Mouse (Mus musculus) thymus, adult 2 months (tissue): ENCODE results near the gene Hspg2.

ENCODE experiments used
- CTCF ChIP-seq: fragments of 200-500 bp; IDR thresholded peaks from 2 replicates; pipeline ENCODE4 v1.5.1; 2012; ENCODE audit warnings: mild to moderate bottlenecking, control low read depth, low read length, moderate library complexity, borderline replicate concordance; ENCODE audit not compliant: control insufficient read depth, poor library complexity, insufficient read depth; ENCODE audit errors: extremely low read depth
- POLR2A ChIP-seq: fragments of 200-500 bp; IDR thresholded peaks from 2 replicates; pipeline ENCODE4 v1.6.1; 2012; ENCODE audit warnings: mild to moderate bottlenecking, low read length, control low read depth, moderate library complexity; ENCODE audit not compliant: control insufficient read depth, poor library complexity, insufficient read depth; ENCODE audit errors: extremely low read depth

DNA sequence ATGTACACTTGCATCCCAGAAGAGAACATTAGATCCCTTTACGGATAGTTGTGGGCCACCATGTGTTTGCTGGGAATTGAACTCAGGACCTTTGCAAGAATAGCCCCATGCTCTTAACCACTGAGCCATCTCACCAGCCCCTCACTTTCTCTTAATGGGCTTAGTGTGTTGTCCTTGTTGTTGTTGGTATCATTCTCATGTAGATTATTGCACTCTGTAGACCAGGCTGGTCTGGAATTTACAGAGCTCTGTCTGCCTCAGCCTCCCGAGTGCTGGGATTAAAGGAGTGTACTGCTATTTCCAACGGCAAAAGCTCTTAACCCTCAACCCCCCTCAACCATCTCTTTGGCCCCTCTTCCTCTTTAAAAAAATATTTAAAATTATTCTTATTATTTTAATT is 121.0 kb downstream of the Hspg2 start:
- TF ChIP-seq POLR2A: no peak
- TF ChIP-seq CTCF: no peak
